Mouse (Mus musculus): ENCODE measurements around the gene Cep78. TPM values are rescaled to one million over a fixed set of nuclear protein-coding genes. Genes with fewer than 3 reads are reported as not detected.
"Not testable (repeated sequence)": the region's sequence is repeated elsewhere in the genome, so short reads cannot be mapped to it uniquely, and the experiment has no call there.

Cep78 gene
- 48.9 and 57.9 TPM in 2 replicates for polyA plus RNA-seq (2016; fragmentation: Nextera tagmentation; extraction: Ambion mirVana)

DNA sequence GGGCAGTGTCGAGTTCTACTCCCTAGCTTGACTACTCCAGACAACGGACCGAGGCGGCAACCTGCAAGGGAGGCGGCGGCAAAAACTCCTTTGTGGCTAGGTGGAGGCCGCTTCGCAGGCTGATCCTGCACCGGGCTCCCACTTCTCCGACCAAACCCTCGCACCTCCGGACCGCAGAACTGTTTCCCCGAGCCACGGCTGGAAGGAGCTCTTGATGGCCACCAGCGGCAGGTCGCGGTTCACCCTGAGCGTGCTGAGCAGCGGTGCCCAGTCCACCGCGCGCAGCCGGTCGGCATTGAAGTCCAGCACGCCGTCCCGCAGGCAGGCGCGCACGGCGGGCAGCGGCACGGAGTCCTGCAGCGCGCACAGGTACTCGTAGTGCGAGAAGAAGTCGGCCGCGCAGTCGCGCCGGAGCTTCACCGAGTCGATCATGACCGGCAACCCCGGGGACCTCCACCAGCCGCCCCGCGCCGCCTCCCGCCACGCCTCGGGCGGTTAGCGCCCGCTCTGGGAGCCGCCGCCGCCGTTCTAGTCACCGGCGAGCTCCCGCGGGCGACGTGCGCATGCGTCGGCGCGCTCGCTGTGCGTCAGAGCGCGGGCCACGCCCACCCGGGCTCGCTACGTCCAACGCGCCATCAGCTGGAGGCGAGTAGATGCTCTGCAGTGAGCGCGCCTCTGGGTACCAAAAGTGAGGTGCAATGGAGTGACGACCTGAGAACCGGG is at the start of gene Cep78:
TSS of gene Cep78 (minus strand) at position 541 of the 723 bp plus-strand sequence.
- Histone ChIP-seq H3K9me3 (no peaks in the 10 kb centered on the region), H3K4me3 (peak within 1 kb of the TSS; percentile 90), H3K36me3 (peaks cover 25% of the 10 kb centered on the region), H3K4me1 (replicated peaks) (peaks cover 21% of the 10 kb centered on the region), H3K27me3 (ENCODE audit: insufficient read depth, poor library complexity, severe bottlenecking) (no peaks in the 10 kb centered on the region), H3K27ac (peak within 1 kb of the TSS; percentile 98)
- peak; percentile 91 for DNase-seq (ENCODE audit: low spot score)
- WGBS = under 1% methylated on average over 88 of the region's 88 CpGs

DNA sequence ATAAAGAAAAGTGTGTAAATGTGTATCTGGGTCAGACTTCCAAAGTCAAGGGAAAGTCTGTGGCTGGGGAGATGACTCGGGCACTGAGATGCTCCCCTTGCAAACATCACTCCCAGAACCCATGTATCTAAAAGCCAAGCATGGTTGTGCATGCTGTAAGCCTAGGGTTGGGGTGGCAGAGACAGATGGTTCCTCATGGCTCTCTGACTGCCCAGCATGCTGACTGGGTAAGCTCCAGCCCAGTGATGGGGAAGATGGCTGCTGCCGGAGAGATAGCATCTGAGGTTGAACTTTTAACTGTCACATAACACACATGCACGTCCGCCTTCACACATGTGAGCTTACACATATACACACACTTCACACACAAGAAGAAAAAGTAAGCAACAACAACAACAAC is 46.5 kb upstream of the Cep78 start:
- Histone ChIP-seq H3K36me3 (no peaks in the 10 kb centered on the region), H3K27ac (no peak overlapping the region), H3K4me1 (replicated peaks) (0 out of 2 replicates have a peak, but pooled peaks cover 4% of the 10 kb centered on the region), H3K4me3 (no peak overlapping the region), H3K27me3 (ENCODE audit: insufficient read depth, poor library complexity, severe bottlenecking) (no peaks in the 10 kb centered on the region), H3K9me3 (no peaks in the 10 kb centered on the region)
- 89% methylated on average over 4 of the region's 4 CpGs for WGBS
- no peak for DNase-seq (ENCODE audit: low spot score)

DNA sequence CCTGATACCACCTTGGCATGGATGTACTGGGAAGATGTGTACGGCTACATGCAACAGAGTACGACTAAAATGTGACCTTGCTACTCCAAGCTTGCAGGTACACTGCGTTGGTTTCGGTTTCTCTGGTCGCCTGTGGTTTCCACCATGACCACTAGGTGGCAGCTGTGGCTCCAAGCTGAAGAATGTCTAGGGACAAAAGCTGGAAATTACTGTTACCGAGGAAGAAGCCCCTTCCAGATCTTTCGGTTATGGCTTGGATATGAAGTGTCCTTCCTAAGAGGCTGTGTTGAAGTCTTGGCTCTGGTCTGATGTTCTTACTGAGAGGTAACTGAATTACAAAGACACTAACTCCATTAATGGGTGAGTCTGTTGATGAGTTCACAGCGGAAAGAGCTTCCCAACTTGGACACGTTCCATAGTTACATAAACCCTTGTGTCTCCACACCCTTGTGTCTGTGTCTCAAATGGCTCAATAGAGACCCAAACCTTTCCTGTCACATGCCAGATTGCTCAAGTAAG is 44.5 kb upstream of the Cep78 start:
- peak; percentile 34 for DNase-seq (ENCODE audit: low spot score)
- H3K27ac ChIP-seq; H3K36me3 ChIP-seq; H3K9me3 ChIP-seq; H3K27me3 ChIP-seq (ENCODE audit: insufficient read depth, poor library complexity, severe bottlenecking); H3K4me1 ChIP-seq (replicated peaks): not testable (repeated sequence)
- H3K4me3 ChIP-seq = peak overlapping the region; percentile 36
- WGBS = 35% methylated on average over 8 of the region's 9 CpGs

DNA sequence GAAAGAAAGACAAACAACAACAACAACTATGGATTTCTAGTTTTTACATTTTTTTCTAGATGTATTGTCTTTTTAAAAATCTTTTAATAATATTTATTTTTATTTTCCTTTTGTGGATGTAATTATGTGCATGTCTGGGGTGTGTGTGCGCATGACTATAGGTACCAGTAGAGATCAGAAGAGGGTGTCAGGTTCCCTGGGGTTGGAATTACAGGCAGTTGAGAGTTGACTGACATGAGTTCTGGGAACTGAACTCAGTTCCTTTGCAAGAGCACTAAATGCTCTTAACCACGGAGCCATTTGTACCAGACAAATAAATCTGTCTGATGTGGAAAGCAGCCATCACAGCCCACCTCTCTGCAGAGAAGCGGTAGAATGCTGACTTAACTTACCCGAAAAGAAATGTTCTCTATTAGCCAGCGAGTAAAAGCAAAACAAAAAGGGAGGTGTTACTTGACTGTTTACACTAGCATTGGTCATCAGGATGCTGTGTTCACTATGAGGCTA is 44.0 kb upstream of the Cep78 start:
- no peaks in the 10 kb centered on the region for H3K36me3 ChIP-seq
- no peak overlapping the region for H3K27ac ChIP-seq
- no peaks in the 10 kb centered on the region for H3K9me3 ChIP-seq
- 66% methylated on average over 5 of the region's 5 CpGs for WGBS
- DNase-seq (ENCODE audit: low spot score) = no peak
- H3K27me3 ChIP-seq (ENCODE audit: insufficient read depth, poor library complexity, severe bottlenecking) = no peaks in the 10 kb centered on the region
- H3K4me1 ChIP-seq (replicated peaks) = 0 out of 2 replicates have a peak, but pooled peaks cover 4% of the 10 kb centered on the region
- peak overlapping the region; percentile 36 for H3K4me3 ChIP-seq

DNA sequence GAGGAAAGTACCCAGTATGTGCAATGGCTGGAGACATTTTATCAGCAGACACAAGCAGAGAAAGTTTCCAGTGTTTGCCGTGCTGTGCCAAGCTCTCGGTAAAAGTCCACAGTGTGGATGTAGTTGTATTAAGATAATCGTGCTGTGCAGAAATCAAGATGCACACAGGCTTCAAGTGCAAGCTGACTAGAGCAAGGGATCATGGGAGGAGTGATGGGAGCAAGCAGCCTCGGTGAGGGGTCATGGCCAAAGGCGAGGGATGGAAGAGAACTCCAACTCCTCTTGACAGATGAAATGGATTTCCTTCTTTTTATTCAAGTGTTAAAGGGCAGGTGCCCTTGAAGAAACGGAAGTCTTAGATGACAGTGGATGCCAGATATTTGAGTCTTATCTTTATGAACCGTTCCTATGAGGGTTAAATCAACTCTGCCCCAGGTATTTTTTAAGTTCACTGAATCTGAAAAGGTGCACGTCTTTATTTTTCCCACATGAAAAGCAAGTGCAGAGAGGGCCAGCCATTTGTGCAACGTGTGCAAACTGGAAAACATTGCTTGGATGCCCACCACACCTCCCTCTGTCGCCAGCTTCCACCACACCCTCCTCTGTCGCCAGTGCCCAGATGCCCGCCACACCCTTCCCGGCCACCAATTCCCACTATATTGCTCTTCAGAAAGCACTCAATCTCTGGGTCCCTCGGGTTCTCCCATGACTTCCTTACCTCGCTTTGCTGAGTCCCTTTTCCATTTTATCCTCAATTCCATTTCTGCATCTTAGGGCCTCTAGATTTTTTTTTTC is 43.3 kb upstream of the Cep78 start:
- no peak for DNase-seq (ENCODE audit: low spot score)
- Histone ChIP-seq H3K27me3 (ENCODE audit: insufficient read depth, poor library complexity, severe bottlenecking) (no peaks in the 10 kb centered on the region), H3K4me1 (replicated peaks) (0 out of 2 replicates have a peak, but pooled peaks cover 4% of the 10 kb centered on the region), H3K36me3 (no peaks in the 10 kb centered on the region), H3K27ac (no peak overlapping the region), H3K9me3 (no peaks in the 10 kb centered on the region), H3K4me3 (no peak overlapping the region)
- WGBS = 87% methylated on average over 15 of the region's 15 CpGs

DNA sequence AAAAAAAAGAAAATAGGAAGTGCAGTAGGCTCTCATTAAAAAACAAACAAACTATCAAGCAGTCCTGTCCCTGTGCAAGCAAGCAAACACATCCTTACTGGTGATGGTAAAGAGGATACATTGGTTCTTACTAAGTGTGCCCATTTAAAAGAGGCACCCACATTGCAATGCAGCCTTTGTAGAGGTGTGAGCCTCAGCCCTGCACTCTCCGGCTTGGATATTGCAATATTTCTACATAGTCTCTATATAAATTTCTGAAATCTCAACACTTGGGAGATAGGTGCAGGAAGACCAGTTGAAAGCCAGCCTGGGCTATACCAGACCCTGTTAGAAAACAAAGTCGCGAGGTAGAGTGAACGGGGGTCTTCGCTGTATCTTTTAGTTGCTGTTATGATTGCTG is 41.5 kb upstream of the Cep78 start:
- Histone ChIP-seq H3K36me3 (no peaks in the 10 kb centered on the region), H3K4me1 (replicated peaks) (peaks cover 10% of the 10 kb centered on the region; the same call in 1 of the 2 replicates), H3K4me3 (no peak overlapping the region), H3K27me3 (ENCODE audit: insufficient read depth, poor library complexity, severe bottlenecking) (no peaks in the 10 kb centered on the region), H3K27ac (no peak overlapping the region), H3K9me3 (no peaks in the 10 kb centered on the region)
- WGBS = 94% methylated on average over 5 of the region's 5 CpGs
- DNase-seq (ENCODE audit: low spot score) = no peak

DNA sequence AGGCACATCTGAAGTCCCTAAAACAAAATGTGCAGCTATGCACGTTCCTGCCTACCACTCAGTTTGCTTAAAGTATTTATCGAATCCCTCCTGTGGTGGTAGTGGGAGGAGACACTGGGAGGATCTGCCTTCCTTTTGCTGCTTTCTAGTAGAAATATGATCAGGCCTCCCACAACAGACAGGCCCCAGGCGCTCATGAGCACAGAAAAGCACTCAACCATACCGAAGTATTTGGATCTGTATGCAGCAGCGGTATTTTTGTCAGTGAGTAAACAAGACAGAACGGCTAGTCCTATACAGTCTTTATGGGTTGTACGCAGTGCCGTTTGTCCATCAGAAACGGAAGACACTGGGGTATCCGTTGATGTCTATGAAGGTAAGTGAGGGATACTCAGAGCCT is 37.4 kb upstream of the Cep78 start:
- no peak for DNase-seq (ENCODE audit: low spot score)
- no peak overlapping the region for H3K27ac ChIP-seq
- H3K4me3 ChIP-seq = no peak overlapping the region
- no peaks in the 10 kb centered on the region for H3K27me3 ChIP-seq (ENCODE audit: insufficient read depth, poor library complexity, severe bottlenecking)
- H3K36me3 ChIP-seq = no peaks in the 10 kb centered on the region
- WGBS = 71% methylated on average over 10 of the region's 10 CpGs
- H3K4me1 ChIP-seq (replicated peaks) = peaks cover 5% of the 10 kb centered on the region; the same call in 1 of the 2 replicates
- 0 out of 2 replicates have a peak, but pooled peaks cover 4% of the 10 kb centered on the region for H3K9me3 ChIP-seq

DNA sequence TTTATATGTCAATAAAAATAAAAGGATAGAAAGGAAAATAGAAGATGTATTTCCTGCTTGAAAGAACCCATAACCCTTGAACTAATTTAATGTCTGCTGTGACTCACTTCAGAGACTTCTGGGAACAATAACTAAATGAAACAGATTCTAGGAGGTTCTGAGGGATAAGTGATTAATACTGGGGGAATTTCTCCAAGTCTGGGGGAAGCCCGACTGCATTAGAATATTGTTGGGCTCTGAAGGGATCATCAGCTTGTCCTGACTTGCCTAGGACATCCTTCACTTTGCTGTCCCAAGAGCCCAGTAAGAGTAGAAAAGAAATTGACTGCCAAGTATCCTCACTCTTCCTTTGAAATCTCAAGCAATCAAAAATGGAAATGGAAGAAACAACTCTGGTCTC is 31.4 kb upstream of the Cep78 start:
- no peak for DNase-seq (ENCODE audit: low spot score)
- Histone ChIP-seq H3K27ac (no peak overlapping the region), H3K27me3 (ENCODE audit: insufficient read depth, poor library complexity, severe bottlenecking) (no peaks in the 10 kb centered on the region), H3K4me1 (replicated peaks) (no peaks in the 10 kb centered on the region), H3K9me3 (0 out of 2 replicates have a peak, but pooled peaks cover 4% of the 10 kb centered on the region), H3K36me3 (no peaks in the 10 kb centered on the region), H3K4me3 (no peak overlapping the region)
- 75% methylated on average over 1 of the region's 1 CpGs for WGBS

DNA sequence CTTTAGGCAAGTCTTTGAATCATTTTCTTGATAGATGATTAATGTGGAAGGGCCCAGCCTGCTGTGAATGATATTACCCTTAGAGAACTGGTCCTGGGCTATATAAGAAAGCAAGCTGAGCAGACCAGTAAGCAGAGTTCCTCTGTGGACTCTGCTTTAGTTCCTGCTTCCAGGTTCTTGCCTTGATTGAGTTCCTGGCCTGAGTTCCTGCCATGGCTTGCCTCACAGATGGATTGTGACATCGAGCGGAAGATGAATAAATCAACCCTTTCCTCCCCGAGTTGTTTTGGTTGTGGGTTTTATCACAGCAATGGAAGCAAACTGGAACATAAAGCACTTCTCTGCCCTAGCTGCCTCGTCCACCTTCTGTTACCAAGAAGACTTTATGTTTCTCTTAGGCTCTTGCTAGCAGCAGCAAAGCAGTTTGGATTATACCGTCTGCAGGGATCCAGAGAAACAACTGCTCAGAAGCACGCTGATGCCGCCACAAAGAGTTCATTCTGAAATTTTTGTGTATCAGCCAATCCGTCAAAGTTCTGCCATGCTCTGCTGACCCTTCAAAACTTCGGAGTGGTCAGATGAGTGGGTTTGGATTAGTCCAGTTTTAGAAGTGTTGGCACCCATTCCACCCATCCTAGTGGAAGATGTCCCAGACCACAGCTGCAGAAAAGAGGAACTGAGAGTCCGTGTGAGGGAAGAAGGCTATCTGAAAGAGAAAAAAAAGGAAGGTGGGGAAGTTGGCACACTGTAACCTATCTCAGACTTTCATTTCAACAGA is 30.6 kb upstream of the Cep78 start:
- DNase-seq (ENCODE audit: low spot score) = no peak
- no peaks in the 10 kb centered on the region for H3K27me3 ChIP-seq (ENCODE audit: insufficient read depth, poor library complexity, severe bottlenecking)

DNA sequence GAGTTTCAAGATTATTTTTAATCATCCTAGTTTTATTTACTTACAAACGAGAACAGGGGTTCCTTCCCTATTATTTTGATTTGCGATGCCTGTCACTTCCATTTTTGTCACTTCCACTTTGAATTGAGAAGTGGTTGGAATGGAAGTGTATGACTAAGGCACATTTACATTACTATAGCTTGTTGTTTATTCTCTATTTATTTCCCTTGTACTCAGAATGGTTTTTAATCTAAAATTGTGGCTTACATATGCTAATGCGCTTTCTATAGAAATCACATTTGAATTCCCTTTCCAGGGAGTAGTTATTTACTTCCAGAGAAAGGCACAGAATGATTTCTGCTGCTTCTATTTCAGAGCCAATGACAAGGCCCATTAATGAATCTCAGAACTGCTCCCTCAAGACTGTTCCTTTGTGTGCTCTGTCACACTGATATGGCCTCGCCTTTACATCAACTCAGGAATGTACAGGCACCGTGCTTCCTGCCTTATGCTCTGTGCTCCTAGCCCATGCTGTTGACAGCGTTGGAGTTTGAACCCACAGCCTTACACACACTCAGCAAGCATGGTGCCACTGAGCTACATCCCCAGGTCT is 25.1 kb upstream of the Cep78 start:
- H3K4me3 ChIP-seq = no peak overlapping the region
- WGBS = 78% methylated on average over 6 of the region's 6 CpGs
- no peaks in the 10 kb centered on the region for H3K27me3 ChIP-seq (ENCODE audit: insufficient read depth, poor library complexity, severe bottlenecking)
- H3K27ac ChIP-seq = no peak overlapping the region
- peaks cover 4% of the 10 kb centered on the region; the same call in 1 of the 2 replicates for H3K4me1 ChIP-seq (replicated peaks)
- no peaks in the 10 kb centered on the region for H3K36me3 ChIP-seq
- DNase-seq (ENCODE audit: low spot score) = no peak
- no peaks in the 10 kb centered on the region for H3K9me3 ChIP-seq

More for the DNA sequence above, 30.6 kb upstream of the Cep78 start:
- H3K4me1 ChIP-seq (replicated peaks) = no peaks in the 10 kb centered on the region
- H3K27ac ChIP-seq = no peak overlapping the region
- WGBS = 84% methylated on average over 10 of the region's 10 CpGs
- H3K4me3 ChIP-seq = no peak overlapping the region
- H3K36me3 ChIP-seq = no peaks in the 10 kb centered on the region
- H3K9me3 ChIP-seq = 0 out of 2 replicates have a peak, but pooled peaks cover 4% of the 10 kb centered on the region

DNA sequence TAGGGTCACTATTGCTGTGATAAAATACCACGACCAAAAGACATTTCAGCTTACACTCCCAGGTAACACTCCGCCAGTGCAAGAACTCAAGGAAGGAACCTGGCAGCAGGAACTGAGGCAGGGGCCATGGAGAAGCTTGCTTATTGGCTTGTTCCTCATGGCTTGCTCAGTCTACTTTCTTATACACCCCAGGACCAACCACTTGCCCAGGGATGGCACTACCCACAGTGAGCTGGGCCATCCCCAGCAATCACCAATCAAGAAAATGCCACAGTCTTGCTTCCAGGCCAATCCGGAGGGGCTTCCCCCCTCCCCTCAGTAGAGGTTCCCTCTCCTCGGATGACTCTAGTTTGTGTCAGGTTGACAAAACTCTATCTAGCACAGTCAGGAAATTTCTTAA is 24.3 kb upstream of the Cep78 start:
- Histone ChIP-seq H3K27me3 (ENCODE audit: insufficient read depth, poor library complexity, severe bottlenecking) (no peaks in the 10 kb centered on the region), H3K36me3 (no peaks in the 10 kb centered on the region), H3K4me3 (no peak overlapping the region), H3K9me3 (0 out of 2 replicates have a peak, but pooled peaks cover 2% of the 10 kb centered on the region), H3K4me1 (replicated peaks) (peaks cover 4% of the 10 kb centered on the region; the same call in 1 of the 2 replicates), H3K27ac (no peak overlapping the region)
- DNase-seq (ENCODE audit: low spot score) = no peak
- WGBS = 84% methylated on average over 4 of the region's 4 CpGs

DNA sequence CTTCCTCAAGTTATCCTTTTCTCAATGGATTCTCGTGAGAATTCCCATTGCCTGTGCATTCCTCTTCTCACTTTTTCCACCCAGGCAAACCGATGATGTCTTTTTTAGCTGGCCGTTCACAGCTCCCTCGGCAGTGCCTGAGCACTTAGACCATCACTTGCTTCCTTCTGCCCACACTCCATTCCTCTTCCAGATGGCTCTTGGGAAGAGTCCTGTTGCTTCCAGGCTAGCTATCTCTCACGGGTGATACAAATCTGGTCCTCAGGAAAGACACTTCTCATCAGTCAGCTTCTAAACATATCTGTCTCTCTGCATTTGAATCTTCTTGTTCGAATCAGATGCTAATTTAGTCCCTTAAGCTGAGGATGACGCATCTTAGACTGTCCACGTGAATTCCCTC is 22.3 kb upstream of the Cep78 start:
- Histone ChIP-seq H3K27me3 (ENCODE audit: insufficient read depth, poor library complexity, severe bottlenecking) (no peaks in the 10 kb centered on the region), H3K36me3 (no peaks in the 10 kb centered on the region), H3K9me3 (0 out of 2 replicates have a peak, but pooled peaks cover 2% of the 10 kb centered on the region), H3K4me1 (replicated peaks) (peaks cover 4% of the 10 kb centered on the region; the same call in 1 of the 2 replicates), H3K27ac (no peak overlapping the region), H3K4me3 (no peak overlapping the region)
- WGBS = 89% methylated on average over 8 of the region's 8 CpGs
- no peak for DNase-seq (ENCODE audit: low spot score)
